Mouse (Mus musculus) brain, embryonic 14.5 days (tissue): Measurements from ENCODE around the gene Gm21987. TPM values are rescaled to one million over a fixed set of nuclear protein-coding genes. Genes with fewer than 3 reads are reported as not detected.
A peak's percentile ranks its signal among the peaks of the same experiment; 100 is the strongest.

Experiments used
- DNase-seq: peaks from one replicate; pipeline ENCODE4 v3.0.0-alpha.2; 2011; ENCODE audit warnings: low read depth
- CTCF ChIP-seq: fragments of 200-500 bp; IDR thresholded peaks from 2 replicates; pipeline ENCODE4 v1.5.1; 2012; ENCODE audit warnings: inconsistent platforms, mild to moderate bottlenecking, moderate library complexity, borderline replicate concordance; ENCODE audit not compliant: insufficient read depth, insufficient read length; ENCODE audit errors: extremely low read depth
- POLR2A ChIP-seq: fragments of 200-500 bp; IDR thresholded peaks from 2 replicates; pipeline ENCODE4 v1.6.1; 2012; ENCODE audit warnings: mild to moderate bottlenecking, inconsistent platforms, borderline replicate concordance; ENCODE audit not compliant: poor library complexity, insufficient read depth, insufficient read length, severe bottlenecking; ENCODE audit errors: extremely low read depth
- polyA plus RNA-seq: library from polyadenylated mRNA; depleted of rRNA; stranded (reverse); fragments of >200 nt; gene quantifications from 2 replicates; pipeline ENCODE4 v1.2.3, GENCODE M21; 2012

Gene Gm21987
- polyA plus RNA-seq, 1 experiment, result not detected

GRCm38 (mm10) chr16:38365390-38365789, 18.6 kb downstream of the Gm21987 start:
- TF ChIP-seq CTCF, result no peak
- TF ChIP-seq POLR2A, result no peak
- no peak for DNase-seq

- no peak for TF ChIP-seq POLR2A
- TF ChIP-seq CTCF, result no peak
- no peak for DNase-seq
Measured at GRCm38 (mm10) chr16:38366231-38366630, 19.4 kb downstream of the Gm21987 start.

DNA sequence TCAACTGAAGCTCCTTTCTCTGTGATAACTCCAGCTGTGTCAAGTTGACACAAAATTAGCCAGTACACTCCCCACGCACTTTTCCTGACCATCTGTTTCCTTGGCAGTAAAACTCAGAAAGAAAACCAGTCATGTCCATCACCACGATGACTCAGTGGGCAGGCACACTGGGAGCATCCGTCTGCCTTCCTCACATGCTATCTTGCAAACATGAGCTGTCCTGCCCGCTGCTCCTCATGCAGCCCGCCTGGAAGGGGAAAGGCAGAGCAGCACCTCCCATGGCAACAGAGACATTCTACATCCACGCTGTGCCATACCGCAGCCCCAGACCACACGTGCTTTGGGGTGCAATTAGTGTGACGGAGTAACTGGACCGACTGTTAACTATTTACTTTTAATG, 21.5 kb downstream of the Gm21987 start:
- TF ChIP-seq CTCF (no peak), POLR2A (no peak)
- peak; percentile 23 for DNase-seq

GRCm38 (mm10) chr16:38369000-38369399, 22.2 kb downstream of the Gm21987 start:
- no peak for TF ChIP-seq CTCF
- no peak for TF ChIP-seq POLR2A
- no peak for DNase-seq

DNA sequence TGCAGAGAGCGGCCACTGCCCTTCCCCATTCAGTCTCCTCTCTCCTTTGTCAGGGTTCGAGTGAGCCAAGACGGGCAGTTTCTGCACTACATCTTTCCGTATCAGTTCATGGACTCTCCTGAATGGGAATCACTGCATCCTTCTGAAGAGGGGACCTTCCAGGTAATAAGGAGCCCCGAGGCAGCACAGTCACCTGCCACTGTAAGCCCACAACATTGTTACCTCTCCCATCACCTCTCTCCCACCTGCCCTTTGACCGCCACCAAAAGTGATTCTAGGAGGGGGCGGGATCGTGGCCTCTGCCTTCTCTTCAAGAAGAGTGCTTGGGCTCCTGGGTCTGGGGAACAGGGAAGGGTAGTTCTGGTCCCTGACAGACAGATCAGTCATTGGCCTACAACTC, 22.6 kb downstream of the Gm21987 start:
- TF ChIP-seq POLR2A (no peak), CTCF (no peak)
- DNase-seq, result no peak

DNA sequence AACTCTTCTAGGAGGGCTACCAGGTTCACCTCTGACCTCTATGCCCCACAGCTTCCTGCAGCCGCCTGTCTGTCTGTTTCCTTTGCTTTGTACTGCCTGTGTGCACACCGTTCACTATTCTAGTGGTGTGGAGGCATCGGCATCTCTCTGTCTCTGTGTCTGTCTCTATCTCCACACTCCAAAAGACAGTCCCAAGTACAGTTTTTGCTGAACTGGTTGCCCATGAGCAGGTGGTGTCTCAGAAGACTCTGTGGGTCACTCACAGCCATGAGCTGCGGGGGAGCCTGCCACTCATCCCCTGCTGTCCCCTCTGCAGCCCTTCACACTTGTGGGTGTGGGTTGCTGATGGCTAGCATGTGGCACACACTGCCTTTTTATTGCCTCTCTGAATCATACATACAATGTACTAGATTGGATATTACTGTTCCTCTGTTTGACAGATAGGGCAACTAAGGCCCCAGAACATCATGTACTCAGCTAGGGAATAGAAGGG, 23.2 kb downstream of the Gm21987 start:
- TF ChIP-seq CTCF (no peak), POLR2A (no peak)
- DNase-seq, result no peak

- TF ChIP-seq POLR2A (no peak), CTCF (no peak)
- DNase-seq, result no peak
Measured at GRCm38 (mm10) chr16:38370633-38371374, 24.0 kb downstream of the Gm21987 start.

DNA sequence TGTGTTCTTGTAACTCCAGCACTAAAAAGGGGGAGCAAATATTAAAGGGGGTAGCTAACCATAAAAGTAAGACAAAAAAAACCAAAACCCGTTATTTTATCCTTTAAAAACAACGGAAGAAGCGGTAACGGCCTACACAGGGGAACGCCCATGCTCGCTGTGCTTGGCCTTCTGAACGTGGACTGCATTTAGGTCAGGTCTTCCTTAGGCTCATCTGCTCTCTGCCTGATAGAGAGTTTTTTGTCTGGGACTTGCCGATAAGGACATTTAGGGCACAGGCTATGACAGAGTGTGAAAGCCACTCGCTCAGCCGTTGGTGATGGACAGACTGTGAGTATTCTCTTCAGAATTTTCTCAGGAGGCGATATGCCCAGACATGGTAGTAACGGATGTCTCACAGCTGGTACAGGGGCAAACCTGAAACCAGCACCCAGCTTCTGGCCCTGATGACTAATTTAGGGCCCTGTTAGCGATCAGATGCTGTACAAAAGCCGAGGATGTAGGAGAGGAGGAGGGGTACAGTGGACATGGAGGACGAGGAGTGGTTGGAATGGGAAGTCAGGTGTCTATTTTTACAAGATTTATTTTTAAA, 25.0 kb downstream of the Gm21987 start:
- no peak for DNase-seq
- TF ChIP-seq CTCF (no peak), POLR2A (no peak)

DNA sequence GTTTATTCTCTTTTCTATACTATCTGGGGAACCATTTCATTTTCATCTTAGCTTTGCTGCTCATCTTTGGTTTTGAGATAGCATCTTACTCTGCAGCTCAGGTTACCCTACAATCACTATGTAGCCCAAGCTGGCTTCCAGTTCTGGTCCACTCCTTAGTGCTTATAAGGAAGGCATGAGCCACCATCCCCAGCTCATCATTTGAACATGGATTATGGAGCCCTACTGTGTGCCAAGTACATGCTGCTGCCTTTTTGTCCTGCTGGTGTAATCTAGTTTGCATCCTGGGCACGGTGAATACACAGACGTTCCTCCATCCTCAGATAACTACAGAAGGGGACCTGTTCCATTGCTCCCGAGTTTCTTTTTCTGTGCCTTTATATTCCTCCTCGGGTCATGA, 26.0 kb downstream of the Gm21987 start:
- no peak for TF ChIP-seq CTCF
- no peak for TF ChIP-seq POLR2A
- no peak for DNase-seq

GRCm38 (mm10) chr16:38373439-38373838, 26.6 kb downstream of the Gm21987 start:
- DNase-seq, result no peak
- TF ChIP-seq POLR2A (no peak), CTCF (no peak)

DNA sequence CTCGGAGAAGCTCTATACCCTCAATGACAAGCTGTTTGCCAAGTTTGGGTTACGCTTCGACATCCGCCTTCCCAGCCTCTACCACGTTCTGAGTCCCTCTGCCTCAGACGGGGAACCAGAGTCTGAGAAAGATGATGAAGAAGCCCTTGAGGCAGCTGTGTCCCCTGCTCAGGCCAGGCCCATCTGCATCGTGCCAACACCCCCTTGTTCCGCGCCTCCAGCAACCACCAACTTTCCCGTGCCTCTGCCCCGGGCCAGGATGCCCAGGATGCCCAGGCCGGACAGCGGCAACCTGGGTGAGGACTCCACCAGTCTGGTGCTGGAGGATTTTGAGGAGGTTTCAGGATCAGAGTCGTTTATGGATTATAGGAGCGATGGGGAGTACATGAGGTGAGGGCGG, 27.1 kb downstream of the Gm21987 start:
- DNase-seq, result no peak
- no peak for TF ChIP-seq CTCF
- TF ChIP-seq POLR2A, result no peak

DNA sequence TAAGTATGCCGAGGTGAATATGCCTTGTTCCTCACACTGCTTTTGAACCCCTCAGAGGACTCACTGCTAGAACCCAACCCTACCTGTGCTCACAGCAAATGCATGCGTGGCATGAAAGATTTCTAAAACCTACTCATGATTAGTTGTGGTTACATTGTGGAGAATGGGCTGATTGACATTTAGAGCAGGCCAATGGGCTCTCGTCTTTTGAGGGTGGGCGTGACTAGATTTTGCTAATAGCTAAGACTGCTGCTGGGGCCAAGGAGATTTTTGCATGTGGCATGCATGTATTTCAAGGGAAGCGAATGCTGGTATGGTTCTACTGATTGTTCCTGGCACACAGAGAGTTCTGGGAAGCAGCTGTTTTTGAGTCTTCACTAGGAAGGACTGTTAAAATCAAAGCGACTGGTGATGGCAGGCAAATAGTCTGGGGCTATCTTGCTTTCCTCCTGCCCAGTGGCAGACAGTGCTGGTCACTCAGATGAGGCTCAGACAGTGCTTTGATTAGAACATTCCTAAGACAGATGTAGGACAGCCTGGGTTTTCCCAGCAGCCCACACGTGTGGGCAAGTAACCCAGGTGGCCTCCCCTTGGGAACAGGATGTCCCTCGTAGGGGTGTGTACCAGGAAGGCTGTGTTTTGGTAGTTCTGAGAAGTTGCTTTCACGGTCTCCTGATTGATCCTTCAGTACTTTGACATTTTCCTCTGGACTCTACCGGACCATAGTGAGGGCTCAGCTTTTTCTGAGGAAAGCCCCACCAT, 27.7 kb downstream of the Gm21987 start:
- DNase-seq, result peak; percentile 38
- TF ChIP-seq POLR2A (no peak), CTCF (no peak)

- DNase-seq, result no peak
- TF ChIP-seq POLR2A (no peak), CTCF (no peak)
Measured at GRCm38 (mm10) chr16:38375182-38375581, 28.3 kb downstream of the Gm21987 start.
